Mouse (Mus musculus) urinary bladder, adult 18-20 months (tissue): ENCODE measurements around the gene Hmgb1.

ENCODE experiments used
- DNase-seq, 2 experiments: peaks; one replicate each; pipeline ENCODE4 v3.0.0; 2022; ENCODE audit warnings: low spot score in 2 of 2, mixed read lengths in 2 of 2

The Hmgb1 gene

GRCm38 (mm10) chr5:149185806-149186205, 1.5 kb upstream of the Hmgb1 start:
- DNase-seq = no peak

- DNase-seq = peak; percentile 36 to 40
These were observed 526 bp upstream of the Hmgb1 start for GRCm38 (mm10) chr5:149184844-149185186.

GRCm38 (mm10) chr5:149183721-149184103, 577 bp downstream of the Hmgb1 start:
- DNase-seq = no peak

GRCm38 (mm10) chr5:149183122-149183521, 1.2 kb downstream of the Hmgb1 start:
- no peak for DNase-seq

- no peak for DNase-seq
These were observed 2.0 kb downstream of the Hmgb1 start for GRCm38 (mm10) chr5:149182186-149182870.

- DNase-seq = no peak
These were observed 4.5 kb downstream of the Hmgb1 start for GRCm38 (mm10) chr5:149179826-149180225.

GRCm38 (mm10) chr5:149178095-149178494, 6.2 kb downstream of the Hmgb1 start:
- DNase-seq = no peak

GRCm38 (mm10) chr5:149175736-149176135, 8.6 kb downstream of the Hmgb1 start:
- no peak for DNase-seq

- DNase-seq = no peak
These were observed 9.8 kb downstream of the Hmgb1 start for GRCm38 (mm10) chr5:149174527-149174926.

- no peak for DNase-seq
These were observed 12.0 kb downstream of the Hmgb1 start for GRCm38 (mm10) chr5:149172246-149172645.

GRCm38 (mm10) chr5:149170841-149171588, 13.3 kb downstream of the Hmgb1 start:
- DNase-seq = no peak

- DNase-seq = no peak
These were observed 15.5 kb downstream of the Hmgb1 start for GRCm38 (mm10) chr5:149168816-149169215.

- DNase-seq = no peak
These were observed 16.2 kb downstream of the Hmgb1 start for GRCm38 (mm10) chr5:149168051-149168450.

- DNase-seq = no peak
These were observed 18.3 kb downstream of the Hmgb1 start for GRCm38 (mm10) chr5:149166011-149166410.

- DNase-seq = no peak
These were observed 19.4 kb downstream of the Hmgb1 start for GRCm38 (mm10) chr5:149164881-149165280.

- DNase-seq = no peak
These were observed 21.4 kb downstream of the Hmgb1 start for GRCm38 (mm10) chr5:149162890-149163289.

- no peak for DNase-seq
These were observed 23.8 kb downstream of the Hmgb1 start for GRCm38 (mm10) chr5:149160469-149160868.

- no peak for DNase-seq
These were observed 25.3 kb downstream of the Hmgb1 start for GRCm38 (mm10) chr5:149159021-149159420.

GRCm38 (mm10) chr5:149156886-149157563, 27.3 kb downstream of the Hmgb1 start:
- no peak for DNase-seq

- DNase-seq = no peak
These were observed 31.5 kb downstream of the Hmgb1 start for GRCm38 (mm10) chr5:149152774-149153155.

- DNase-seq = no peak
These were observed 32.1 kb downstream of the Hmgb1 start for GRCm38 (mm10) chr5:149152063-149152773.

GRCm38 (mm10) chr5:149150882-149151281, 33.4 kb downstream of the Hmgb1 start:
- DNase-seq = no peak
